Mouse (Mus musculus): ENCODE data around the gene Gm49721.
"Not testable (repeated sequence)": the region's sequence is repeated elsewhere in the genome, so short reads cannot be mapped to it uniquely, and the experiment has no call there.

The Gm49721 gene

DNA sequence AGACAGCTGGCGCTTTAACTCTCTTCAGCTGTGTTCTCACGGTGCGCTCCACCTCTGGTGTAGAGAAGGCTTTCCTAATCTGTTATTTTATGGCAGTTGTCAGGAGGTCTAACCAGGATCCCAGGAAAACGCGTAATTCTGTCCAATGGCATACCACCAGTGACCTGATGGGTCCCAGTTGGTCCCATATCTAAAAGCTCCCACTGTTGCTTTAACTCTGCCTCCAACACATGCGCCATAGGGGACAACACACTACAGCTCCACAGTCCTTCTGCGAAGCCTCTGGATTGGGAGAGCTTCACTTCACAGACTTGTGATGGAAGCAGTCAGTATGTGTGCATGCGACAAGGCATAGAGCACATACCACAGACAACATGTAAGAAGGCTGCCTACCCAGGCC, 1.4 kb downstream of the Gm49721 start:
- not testable (repeated sequence) for DNase-seq (ENCODE audit: low spot score in 2 of 2)

DNA sequence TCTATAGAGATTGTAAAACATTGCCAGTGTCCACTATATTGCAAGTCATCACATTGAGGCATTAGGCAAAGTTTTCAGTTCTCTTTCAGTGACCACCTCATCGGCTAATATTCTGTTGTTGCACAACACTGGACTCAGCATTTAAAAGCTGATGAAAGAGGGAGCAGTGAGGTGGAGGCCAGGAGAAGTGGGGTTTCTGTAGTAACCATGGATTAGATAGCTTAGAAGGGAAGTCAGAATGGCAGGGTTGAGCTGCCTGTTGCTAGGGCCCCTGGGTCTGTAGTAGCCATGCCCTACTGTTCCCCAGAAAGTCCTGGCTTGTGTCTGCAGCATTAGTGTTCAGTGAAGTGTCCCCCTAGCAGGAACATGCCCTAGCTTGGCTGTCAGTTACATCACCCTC, 7.4 kb downstream of the Gm49721 start:
- DNase-seq (ENCODE audit: low spot score in 2 of 2), result not testable (repeated sequence)

DNA sequence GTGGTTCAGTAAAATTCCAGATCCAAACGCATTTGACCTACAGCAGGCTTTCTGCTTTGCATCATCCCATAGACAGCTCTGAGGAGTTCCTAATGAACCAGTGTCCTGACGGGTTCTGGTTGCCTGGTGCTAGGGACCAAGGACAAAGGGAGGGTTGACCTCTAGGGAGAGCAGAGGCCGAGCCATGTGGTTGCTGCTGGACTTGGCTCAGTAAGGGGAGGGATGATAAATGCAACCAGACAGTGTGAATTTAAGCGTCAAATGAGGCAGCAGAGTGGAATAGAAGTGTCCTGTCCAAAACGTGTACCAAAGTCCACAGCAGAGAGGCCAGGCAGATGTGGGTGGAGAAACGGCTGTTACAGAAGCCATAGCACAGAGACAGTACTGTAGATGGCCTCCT, 16.8 kb downstream of the Gm49721 start:
- not testable (repeated sequence) for DNase-seq (ENCODE audit: low spot score in 2 of 2)

DNA sequence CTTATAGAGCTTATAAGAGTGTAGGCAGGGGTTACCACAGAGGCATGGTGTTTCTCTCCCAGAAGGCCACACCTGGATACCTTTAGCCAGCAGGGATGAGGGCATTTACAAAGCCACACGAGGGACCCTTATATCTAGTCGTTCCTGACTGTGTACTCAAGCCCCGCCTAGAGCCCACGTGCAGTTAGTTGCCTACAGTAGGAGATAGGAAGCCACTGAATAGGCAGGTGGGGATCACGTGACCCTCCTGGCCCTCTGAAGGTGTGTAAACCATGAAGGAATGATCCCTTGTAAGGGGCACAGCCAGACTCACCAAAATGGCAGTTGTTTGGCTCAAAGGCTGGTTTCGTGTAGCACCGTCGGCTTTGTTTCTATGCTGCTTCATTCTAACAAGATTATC, 18.1 kb downstream of the Gm49721 start:
- not testable (repeated sequence) for DNase-seq (ENCODE audit: low spot score in 2 of 2)

DNA sequence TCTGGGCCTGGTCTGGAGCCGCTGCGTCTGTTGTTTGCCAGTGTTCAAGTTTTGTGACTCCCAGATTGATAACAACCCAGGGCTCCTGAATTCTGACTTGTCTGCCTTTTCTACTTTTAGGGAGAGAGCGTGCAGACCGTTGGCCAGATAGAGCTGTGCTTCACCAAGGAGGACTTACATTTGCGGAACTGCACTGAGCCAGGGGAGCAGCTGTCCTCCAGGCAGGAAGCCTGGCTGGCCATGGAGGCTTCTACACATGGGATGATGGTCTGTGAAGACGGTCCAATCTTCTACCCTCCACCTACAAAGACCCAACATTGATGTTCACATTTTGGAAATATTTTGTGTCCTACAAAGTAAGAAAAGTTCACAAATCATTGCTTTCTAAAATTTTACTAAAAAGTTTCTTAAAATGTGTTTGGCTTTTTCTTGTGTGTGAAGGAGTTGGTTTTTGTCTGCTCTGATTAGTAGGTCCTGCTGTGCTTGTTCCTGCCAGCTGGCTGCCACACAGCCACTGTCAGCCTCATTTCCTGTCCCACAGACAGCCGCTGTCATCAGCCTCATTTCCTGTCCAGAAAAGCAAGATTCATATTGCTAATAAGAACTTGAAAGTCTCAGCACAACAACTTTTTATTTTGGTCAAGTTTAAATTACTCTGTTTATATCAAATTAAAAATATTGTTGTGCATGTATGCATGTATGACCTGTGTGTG, 19.2 kb downstream of the Gm49721 start:
- DNase-seq (ENCODE audit: low spot score in 2 of 2), result not testable (repeated sequence)

DNA sequence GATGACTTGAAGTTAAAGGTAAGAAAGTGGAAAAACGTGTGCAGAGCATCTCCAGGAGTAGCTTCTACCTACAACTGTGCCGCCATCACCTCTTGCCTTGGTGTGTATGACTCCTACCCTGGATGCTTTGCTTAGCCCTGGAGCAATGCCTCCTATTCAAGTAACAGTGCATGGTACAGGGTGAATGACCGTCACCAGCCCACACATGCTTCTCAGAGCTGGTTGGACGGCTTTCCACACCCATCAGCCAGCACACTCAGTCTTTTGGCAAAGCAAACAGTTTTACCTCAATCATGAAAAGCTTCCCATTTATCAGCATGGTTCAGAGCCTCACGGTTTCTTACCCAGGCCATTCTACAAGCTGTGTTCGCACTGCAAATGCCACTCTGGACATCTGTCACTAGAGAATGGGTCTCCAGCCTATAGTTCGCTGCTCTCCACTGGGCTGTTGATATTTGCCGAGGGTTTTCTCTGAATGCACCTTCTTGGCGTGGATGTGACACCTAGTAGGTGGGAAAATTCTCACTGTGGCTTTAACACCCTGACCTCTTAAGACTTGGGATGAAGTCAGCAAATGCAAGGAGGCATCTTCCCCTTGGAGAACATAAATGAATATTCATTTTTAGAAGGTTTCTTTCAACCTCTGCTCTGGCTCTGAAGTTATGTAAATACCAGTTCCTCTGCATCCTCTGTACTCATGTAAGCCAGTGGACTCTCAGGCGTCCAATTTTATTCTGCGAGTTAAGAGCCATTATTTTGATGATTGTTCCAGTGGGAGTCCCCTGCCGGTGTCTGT, 23.3 kb downstream of the Gm49721 start:
- not testable (repeated sequence) for DNase-seq (ENCODE audit: low spot score in 2 of 2)

DNA sequence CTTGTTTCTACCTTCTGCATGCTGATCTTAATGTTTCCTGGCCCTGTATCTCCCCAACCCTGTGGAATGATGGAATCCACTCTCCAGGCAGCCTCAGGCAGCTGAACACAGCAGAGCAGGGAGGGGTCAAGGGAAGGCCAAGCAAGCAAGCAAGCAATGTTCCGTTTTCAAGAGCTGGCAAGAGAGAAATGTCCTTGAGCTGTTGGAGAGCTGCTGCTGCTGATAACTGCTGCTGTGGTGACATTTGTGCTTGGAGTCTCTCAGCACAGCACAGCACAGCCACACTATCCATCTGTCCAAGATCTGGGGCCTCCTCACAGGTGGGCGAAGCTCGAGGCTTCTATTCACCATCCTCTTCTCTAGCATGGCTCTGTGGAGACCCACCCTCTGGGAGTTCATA, 24.7 kb downstream of the Gm49721 start:
- not testable (repeated sequence) for DNase-seq (ENCODE audit: low spot score in 2 of 2)

DNA sequence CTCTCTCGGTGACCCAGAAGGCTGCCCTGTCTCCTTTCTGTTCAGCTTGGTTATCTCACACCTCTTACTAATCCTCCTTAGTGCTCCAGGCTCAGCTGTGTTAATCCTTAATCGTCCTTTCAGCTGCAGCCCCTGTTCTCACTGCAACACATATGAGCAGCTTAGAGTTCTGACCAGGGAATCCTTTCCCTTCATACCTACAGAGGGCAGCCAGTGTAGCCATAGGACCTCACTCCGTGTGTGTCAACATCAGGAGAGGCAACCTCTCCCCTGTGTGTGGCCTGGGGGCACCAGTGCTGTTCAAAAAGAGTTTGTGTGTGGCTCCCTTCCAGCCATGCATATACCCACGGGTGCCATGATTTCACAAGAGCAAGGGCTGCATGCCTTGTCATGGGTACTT, 26.9 kb downstream of the Gm49721 start:
- not testable (repeated sequence) for DNase-seq (ENCODE audit: low spot score in 2 of 2)

DNA sequence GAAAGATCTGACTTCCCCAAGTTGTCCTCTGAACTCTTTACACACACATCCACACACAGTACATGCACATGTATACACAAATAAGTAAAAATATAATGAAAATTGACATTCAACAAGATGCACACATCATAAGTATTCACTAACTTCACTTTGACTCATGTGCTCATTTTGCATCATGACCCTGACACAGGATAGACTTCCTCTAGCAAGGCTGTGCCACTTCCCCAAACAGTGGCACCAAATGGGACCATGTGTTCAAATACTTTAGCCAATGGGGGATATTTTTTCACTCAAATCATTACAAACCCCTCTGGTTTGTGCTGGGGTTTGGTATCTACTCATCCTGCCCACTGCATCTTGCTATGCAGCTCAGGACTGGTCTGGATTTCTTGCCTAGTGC, 30.2 kb downstream of the Gm49721 start:
- not testable (repeated sequence) for DNase-seq (ENCODE audit: low spot score in 2 of 2)

DNA sequence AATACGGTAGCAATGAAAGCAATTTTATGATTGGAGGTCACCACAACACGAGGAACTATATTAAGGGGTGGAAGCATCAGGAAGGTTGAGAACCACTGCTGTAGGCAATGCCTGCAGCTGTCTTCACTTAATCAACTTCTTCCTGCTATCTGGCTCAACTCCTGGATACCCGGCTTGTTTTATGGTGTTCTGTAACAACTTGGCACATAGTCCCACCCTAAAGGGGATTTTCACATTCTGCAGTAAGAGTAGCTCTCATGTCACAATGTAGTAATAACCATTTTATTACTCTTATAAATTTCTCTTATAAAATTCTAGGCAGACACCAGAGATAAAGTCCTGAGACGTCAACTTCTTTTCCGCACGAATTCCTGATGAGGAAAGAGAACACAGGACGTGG, 30.7 kb downstream of the Gm49721 start:
- not testable (repeated sequence) for DNase-seq (ENCODE audit: low spot score in 2 of 2)

DNA sequence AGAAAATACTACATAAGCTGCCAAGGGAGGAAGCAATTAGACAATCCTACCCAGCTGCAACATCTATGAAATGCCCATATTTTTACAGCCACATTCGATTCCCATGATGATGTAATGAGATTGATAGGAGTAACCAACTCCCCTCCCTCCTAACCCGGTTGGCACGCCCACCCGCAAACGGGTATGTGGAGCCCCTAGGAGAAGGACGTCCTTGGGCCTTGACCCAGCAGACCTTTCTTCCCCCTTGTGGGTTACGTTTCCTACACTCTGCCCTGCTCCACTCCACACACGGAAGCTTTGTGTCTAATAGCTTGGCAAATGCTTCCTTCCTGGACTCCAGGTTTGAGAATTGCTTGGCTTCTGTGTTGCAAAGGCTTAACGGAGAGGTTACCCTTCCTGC, 31.2 kb downstream of the Gm49721 start:
- DNase-seq (ENCODE audit: low spot score in 2 of 2), result not testable (repeated sequence)

DNA sequence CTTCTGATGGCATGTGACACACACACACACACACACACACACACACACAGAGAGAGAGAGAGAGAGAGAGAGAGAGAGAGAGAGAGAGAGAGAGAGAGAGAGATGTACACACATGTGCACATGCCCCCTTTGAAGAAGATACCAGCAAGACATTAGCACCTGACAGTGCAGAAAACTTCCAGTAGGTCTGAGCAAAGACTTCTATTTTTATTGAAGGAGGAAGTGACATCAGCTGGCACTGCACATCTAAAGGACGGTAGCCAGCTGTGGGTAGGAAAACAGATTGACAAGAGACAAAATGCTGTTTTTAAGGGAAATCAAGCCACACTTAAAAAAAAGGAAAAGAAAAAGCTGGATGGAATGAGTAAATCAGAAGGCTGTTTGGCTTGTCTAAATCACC, 35.5 kb downstream of the Gm49721 start:
- DNase-seq (ENCODE audit: low spot score in 2 of 2), result not testable (repeated sequence)

DNA sequence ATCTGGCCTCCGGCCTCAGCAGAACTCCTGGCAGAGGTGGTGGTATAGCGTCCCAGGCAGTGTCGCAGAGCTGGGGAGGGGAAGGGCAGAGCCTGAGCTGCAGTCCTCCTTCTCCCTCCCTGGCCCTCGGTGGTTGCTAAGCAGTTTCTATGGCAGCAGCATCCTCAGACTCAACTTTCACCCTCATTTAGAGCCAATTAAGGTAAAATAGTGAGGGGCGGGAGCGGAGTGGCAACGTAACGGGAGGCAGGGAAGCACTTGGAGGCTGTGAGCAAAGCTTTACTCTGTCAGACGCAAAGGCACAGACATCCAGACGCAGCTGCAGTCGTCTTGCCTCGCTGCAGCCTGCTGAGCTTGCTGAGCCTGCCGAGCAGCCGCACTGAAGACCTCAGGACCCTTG, 46.6 kb downstream of the Gm49721 start, which contains the start of gene Gm1604a:
TSS of gene Gm1604a (plus strand) at position 312 of the 400 bp plus-strand sequence.
- DNase-seq (ENCODE audit: low spot score in 2 of 2), result peak; percentile 36 to 45

DNA sequence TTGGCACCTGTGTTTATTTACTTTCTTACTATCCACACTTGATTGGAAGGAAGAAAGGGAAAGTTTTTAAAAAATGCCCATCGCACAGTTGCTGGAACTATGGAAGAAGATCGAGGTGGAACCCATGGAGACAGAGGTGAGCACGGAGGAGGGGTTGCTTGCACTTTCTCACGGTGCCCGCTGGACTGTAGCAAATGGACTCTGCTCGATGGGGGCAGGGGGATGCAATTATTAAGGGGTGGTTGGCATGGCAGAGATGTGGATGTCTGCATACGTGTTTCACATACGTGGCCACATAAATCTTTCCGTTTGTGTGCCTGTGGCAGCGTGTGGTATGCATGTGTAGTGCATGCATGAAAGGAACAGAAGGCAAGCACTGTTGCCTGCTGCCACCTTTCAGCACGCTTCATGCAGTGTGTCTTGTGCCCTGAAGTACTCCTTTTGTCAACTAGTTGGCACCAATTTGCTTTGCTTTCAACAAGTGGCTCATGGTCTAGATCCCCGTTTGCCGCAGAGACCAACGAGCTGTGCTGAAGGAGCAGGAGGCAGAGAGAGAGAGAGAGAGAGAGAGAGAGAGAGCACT, 47.2 kb downstream of the Gm49721 start:
- DNase-seq (ENCODE audit: low spot score in 2 of 2), result not testable (repeated sequence)

DNA sequence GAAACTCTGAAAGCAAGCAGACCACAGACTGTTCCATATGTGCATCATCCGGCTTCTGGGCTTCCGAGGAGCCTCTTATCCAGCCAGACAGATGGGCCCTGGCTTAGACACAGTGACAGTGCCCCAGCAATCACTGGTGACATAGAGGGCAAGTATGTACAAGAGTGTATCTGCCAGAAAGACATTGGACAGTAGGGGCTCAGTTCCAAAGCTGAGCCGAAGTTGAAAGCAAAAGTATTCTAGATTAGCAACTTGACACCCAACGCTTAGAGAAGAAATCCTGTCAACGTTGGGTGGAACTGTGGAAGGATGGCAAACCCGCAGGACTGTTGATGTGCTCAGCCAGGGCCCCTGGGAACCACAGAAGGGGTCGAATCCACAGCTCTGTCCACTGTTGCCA, 51.5 kb downstream of the Gm49721 start:
- not testable (repeated sequence) for DNase-seq (ENCODE audit: low spot score in 2 of 2)

DNA sequence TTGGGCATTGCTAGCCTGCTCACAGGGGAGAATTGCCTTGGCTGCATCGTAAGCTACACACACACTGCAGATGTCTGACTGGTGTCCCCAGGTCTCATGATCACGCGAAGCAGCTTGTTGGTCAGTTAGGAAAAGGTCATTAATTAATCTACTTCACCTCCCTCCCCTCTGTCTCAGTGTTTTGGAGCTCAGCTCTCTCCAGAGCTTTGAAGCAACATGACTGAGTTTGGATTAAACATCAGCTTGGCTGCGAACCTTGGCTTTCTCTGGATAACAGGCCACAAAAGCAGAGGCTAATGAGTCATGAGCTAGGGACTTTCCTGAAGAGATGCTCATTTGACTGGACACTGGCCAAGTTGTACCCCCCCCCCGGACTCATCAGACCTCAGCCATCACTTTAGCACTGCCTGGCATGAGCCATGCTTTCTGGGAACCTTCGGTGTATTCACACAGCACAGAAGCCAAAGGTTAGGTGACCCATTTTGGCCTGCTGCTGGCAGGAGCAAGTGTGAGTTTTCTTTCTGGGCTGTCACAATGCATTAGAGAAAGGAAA, 52.0 kb downstream of the Gm49721 start:
- not testable (repeated sequence) for DNase-seq (ENCODE audit: low spot score in 2 of 2)

DNA sequence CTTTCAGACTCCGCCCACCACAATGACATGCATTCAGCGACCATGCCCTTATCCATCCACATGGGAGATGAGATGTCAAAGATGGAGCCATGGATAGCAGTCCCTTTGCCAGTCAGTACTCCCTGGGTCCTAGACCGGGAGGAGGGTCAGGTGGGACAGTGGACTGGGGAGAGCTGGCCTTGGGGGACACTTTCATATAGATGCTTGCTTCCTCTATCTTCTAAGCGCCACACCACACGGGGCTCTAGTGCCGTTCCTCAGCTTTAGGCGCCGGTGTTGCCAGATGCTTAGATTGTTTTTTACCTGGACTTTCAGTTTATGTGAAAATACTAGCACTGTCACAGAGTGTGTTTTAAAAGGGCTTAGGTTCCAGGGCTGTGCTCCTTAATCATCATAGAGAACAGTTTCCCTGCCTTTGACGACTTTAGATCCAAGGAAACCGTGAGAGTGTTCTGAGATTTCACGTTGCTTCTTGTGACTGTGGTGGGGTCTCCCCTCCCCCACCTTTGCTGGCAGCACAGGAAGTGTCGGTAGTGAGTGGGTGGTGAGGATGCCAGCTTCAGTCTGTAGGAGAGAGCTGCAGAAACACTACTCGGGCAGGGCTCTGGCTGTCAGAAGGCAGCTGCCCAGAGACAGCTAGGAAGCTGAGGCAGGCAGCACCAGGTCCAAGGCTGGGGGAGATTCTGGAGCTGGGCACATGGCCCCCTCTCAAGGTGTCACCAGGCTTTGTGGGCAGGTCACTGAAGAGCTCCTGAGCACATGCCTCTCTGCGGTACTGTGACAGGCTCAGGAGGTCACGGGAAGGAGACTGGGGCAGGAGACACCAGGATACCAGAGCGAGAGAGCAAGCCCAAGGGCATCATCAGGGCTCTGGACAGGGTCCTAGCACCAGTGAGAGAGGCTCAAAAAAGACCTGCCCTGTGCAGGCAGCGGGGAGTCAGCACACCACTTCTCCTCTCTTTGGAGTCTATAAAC, 54.8 kb downstream of the Gm49721 start:
- DNase-seq (ENCODE audit: low spot score in 2 of 2), result not testable (repeated sequence)

DNA sequence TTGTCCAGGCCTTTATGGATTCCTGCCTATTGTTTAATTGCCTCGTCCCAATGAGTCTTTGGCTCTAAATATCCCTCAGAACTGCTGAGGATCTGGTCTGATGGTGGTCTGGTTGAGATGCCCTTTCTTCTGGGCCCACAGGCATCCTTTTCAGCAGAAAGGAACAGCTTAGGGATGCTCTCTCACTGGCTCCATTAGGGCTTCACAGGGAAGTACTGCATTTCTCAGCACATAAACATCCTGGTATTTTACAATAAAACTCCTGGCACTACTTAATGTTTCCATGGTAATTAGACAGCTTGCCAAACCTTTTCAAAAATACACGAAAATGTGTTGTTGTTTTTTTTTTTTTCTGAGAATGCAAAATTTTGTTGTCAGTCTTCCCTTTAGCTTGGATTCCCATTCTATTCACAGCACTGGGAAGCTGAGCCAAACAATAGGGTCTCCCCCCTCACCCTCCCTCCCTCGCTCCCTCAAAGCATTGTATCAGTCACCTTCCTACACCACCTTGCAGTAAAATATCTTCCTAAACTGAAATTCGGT, 90.4 kb downstream of the Gm49721 start:
- DNase-seq (ENCODE audit: low spot score in 2 of 2), result not testable (repeated sequence)

DNA sequence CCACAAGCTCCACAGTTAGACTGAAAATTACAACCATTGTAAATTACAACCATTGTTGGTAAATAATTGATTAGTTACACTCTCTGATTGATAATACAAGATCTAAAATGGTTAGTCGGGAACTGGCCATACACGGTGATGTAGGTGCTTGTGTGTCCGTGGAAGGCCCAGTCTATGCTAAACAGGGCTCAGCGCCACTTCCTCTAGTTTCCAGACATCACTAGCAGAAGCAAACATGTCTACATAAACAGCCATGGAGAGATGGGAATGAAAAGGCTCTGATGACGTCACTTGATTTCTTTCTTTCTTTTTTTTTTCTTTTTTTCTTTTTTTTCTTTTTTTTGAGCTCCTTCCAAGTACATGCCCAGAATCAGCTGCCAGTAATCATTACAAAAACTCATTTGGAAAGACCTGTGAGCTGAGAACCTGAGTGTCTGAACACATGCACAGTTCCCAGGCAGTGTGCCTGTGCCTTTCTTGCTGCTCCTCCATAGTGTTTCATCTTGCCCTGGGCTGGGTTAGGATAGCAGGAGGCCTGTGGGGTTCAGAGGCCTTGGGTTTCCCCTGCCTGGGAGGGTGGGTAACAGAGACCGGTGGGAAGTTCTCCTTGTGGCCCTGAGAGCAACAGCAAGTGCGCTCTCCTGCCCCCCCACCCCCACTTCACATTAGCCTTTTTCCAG, 91.0 kb downstream of the Gm49721 start:
- not testable (repeated sequence) for DNase-seq (ENCODE audit: low spot score in 2 of 2)

DNA sequence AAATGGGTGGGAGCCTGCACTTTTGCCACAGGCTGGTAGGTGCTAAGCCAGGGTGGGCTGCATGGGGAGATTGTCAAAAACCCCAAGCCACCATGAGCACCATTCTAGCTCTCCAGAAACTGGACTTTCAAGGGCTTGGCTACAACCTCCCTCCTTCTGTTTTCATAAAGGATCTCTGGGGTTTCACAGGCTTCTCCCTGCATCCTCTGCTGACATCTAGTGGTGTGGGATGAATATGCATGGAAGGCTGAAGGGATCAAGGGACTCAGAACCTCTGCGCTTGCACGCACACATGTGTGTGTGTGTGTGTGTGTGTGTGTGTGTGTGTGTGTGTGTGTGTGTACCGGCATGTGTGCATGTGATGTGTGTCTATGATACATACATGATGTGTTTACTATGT, 95.8 kb downstream of the Gm49721 start:
- peak in 1 of 2 experiments; percentile 49 for DNase-seq (ENCODE audit: low spot score in 2 of 2)
